Mouse (Mus musculus) forebrain, postnatal 0 days (tissue): ENCODE measurements around the gene Cers6. TPM values are rescaled to one million over a fixed set of nuclear protein-coding genes. Genes with fewer than 3 reads are reported as not detected.

Source experiments
- ATAC-seq: fragments of 200-750 bp; cut with Nextera tagmentation; 2 replicates; pipeline ENCODE4 v1.8.0; 2017; ENCODE audit warnings: mild to moderate bottlenecking, moderate library complexity
- DNase-seq: peaks from one replicate; pipeline ENCODE4 v3.0.0-alpha.2; 2015
- H3K27ac ChIP-seq: fragments of 300-500 bp; sonication (generic); 2 replicates; pipeline ENCODE4 v1.5.1; 2014; ENCODE audit warnings: low read depth, mild to moderate bottlenecking, antibody characterized with exemption, low read length, moderate library complexity, mixed read lengths
- H3K27me3 ChIP-seq: fragments of 300-500 bp; sonication (generic); 2 replicates; pipeline ENCODE4 v1.6.1; 2014; ENCODE audit warnings: mild to moderate bottlenecking, low read length, mixed read lengths; ENCODE audit not compliant: insufficient read depth
- H3K36me3 ChIP-seq: fragments of 300-500 bp; sonication (generic); 2 replicates; pipeline ENCODE4 v1.6.1; 2014; ENCODE audit warnings: mild to moderate bottlenecking, moderate library complexity; ENCODE audit not compliant: insufficient read depth
- H3K4me1 ChIP-seq: fragments of 300-500 bp; sonication (generic); 2 replicates; pipeline ENCODE4 v1.6.1; 2014; ENCODE audit warnings: antibody characterized with exemption; ENCODE audit not compliant: insufficient read depth
- H3K4me2 ChIP-seq: fragments of 300-500 bp; sonication (generic); 2 replicates; pipeline ENCODE4 v1.6.1; 2014; ENCODE audit warnings: low read depth, mild to moderate bottlenecking, moderate library complexity
- H3K4me3 ChIP-seq: fragments of 300-500 bp; sonication (generic); 2 replicates; pipeline ENCODE4 v1.5.1; 2014; ENCODE audit warnings: low read depth, low read length, mixed read lengths
- H3K9ac ChIP-seq: fragments of 300-500 bp; sonication (generic); 2 replicates; pipeline ENCODE4 v1.6.1; 2014; ENCODE audit warnings: mild to moderate bottlenecking
- H3K9me3 ChIP-seq: fragments of 300-500 bp; sonication (generic); 2 replicates; pipeline ENCODE4 v1.6.1; 2016; ENCODE audit warnings: low read length
- CTCF ChIP-seq: sonication (generic); IDR thresholded peaks from 2 replicates; pipeline ENCODE4 v1.5.1; 2016; ENCODE audit warnings: antibody characterized with exemption, control low read depth, low read depth
- WGBS: fragments of 180-500 bp; shearing (Covaris S2); extraction: QIAGEN DNeasy Blood & Tissue Kit; methylation state at CpG from one replicate; pipeline ENCODE4 v1.1.7; 2014; 5-methylcytosine and 5-hydroxymethylcytosine counted together
- polyA plus RNA-seq: library from polyadenylated mRNA; unstranded; fragments of >200 nt; fragmentation: Nextera tagmentation; extraction: Ambion mirVana; gene quantifications from 2 replicates; pipeline ENCODE4 v1.2.1, GENCODE M21; 2015
- total RNA-seq: library from RNA; depleted of rRNA; stranded (reverse); fragments of >200 nt; gene quantifications from 2 replicates; pipeline ENCODE4 v1.2.3, GENCODE M21; 2014

Cers6 gene
- total and polyA plus RNA-seq, 2 experiments from 2014 or later: 26.7 to 81.7 TPM

GRCm38 (mm10) chr2:69035457-69035856 is 174.2 kb downstream of the Cers6 start:
- no peaks in the 10 kb centered on the region for H3K27me3 ChIP-seq
- H3K4me2 ChIP-seq: no peak overlapping the region
- H3K4me1 ChIP-seq: no peaks in the 10 kb centered on the region
- H3K9ac ChIP-seq: no peak overlapping the region
- no peaks in the 10 kb centered on the region for H3K9me3 ChIP-seq
- no peak for TF ChIP-seq CTCF
- 13% methylated on average over 4 of the region's 4 CpGs for WGBS
- no peak overlapping the region for H3K4me3 ChIP-seq
- ATAC-seq (no peak), DNase-seq (no peak)
- no peaks in the 10 kb centered on the region for H3K36me3 ChIP-seq
- no peak overlapping the region for H3K27ac ChIP-seq

GRCm38 (mm10) chr2:69037362-69037761 is 176.1 kb downstream of the Cers6 start:
- no peak for DNase-seq
- no peak overlapping the region for H3K9ac ChIP-seq
- H3K4me2 ChIP-seq: no peak overlapping the region
- H3K27ac ChIP-seq: no peak overlapping the region
- no peak overlapping the region for H3K4me3 ChIP-seq
- no peaks in the 10 kb centered on the region for H3K4me1 ChIP-seq
- no peaks in the 10 kb centered on the region for H3K36me3 ChIP-seq
- no peak for TF ChIP-seq CTCF
- no peaks in the 10 kb centered on the region for H3K27me3 ChIP-seq
- ATAC-seq: no peak
- no peaks in the 10 kb centered on the region for H3K9me3 ChIP-seq
- WGBS: 85% methylated on average over 2 of the region's 2 CpGs

- no peak for TF ChIP-seq CTCF
- Histone ChIP-seq H3K9ac (no peak overlapping the region), H3K27me3 (no peaks in the 10 kb centered on the region), H3K36me3 (no peaks in the 10 kb centered on the region), H3K4me2 (no peak overlapping the region), H3K4me3 (no peak overlapping the region), H3K9me3 (no peaks in the 10 kb centered on the region), H3K27ac (no peak overlapping the region), H3K4me1 (no peaks in the 10 kb centered on the region)
- WGBS: 60% methylated on average over 6 of the region's 6 CpGs
- DNase-seq: no peak
- peak; percentile 40; the same call in 1 of the 2 replicates for ATAC-seq
Measured at GRCm38 (mm10) chr2:69042327-69043106, 181.3 kb downstream of the Cers6 start.

- Histone ChIP-seq H3K4me3 (no peak overlapping the region), H3K27ac (no peak overlapping the region), H3K4me2 (no peak overlapping the region), H3K9me3 (no peaks in the 10 kb centered on the region), H3K27me3 (no peaks in the 10 kb centered on the region), H3K9ac (no peak overlapping the region), H3K36me3 (no peaks in the 10 kb centered on the region), H3K4me1 (no peaks in the 10 kb centered on the region)
- ATAC-seq (peak; percentile 64), DNase-seq (peak; percentile 57)
- peak; percentile 83 for TF ChIP-seq CTCF
- 69% methylated on average over 4 of the region's 4 CpGs for WGBS
Measured at GRCm38 (mm10) chr2:69043431-69044118, 182.3 kb downstream of the Cers6 start.

GRCm38 (mm10) chr2:69045926-69046325 is 184.7 kb downstream of the Cers6 start:
- WGBS: 75% methylated on average over 4 of the region's 4 CpGs
- no peak for ATAC-seq
- no peak for TF ChIP-seq CTCF

GRCm38 (mm10) chr2:69047297-69047696 is 186.1 kb downstream of the Cers6 start:
- Histone ChIP-seq H3K4me2 (no peak overlapping the region), H3K4me3 (no peak overlapping the region), H3K36me3 (no peaks in the 10 kb centered on the region), H3K27ac (no peak overlapping the region), H3K9ac (no peak overlapping the region), H3K27me3 (no peaks in the 10 kb centered on the region), H3K9me3 (no peaks in the 10 kb centered on the region), H3K4me1 (0 out of 2 replicates have a peak, but pooled peaks cover 3% of the 10 kb centered on the region)
- no peak for TF ChIP-seq CTCF
- 83% methylated on average over 7 of the region's 7 CpGs for WGBS
- no peak for ATAC-seq
- no peak for DNase-seq

More at GRCm38 (mm10) chr2:69045926-69046325, 184.7 kb downstream of the Cers6 start:
- Histone ChIP-seq H3K36me3 (no peaks in the 10 kb centered on the region), H3K4me1 (0 out of 2 replicates have a peak, but pooled peaks cover 3% of the 10 kb centered on the region), H3K27ac (no peak overlapping the region), H3K27me3 (no peaks in the 10 kb centered on the region), H3K9ac (no peak overlapping the region), H3K9me3 (no peaks in the 10 kb centered on the region), H3K4me2 (no peak overlapping the region), H3K4me3 (no peak overlapping the region)
- DNase-seq: no peak

- H3K4me3 ChIP-seq: no peak overlapping the region
- no peak for DNase-seq
- WGBS: 67% methylated on average over 3 of the region's 3 CpGs
- H3K4me1 ChIP-seq: 0 out of 2 replicates have a peak, but pooled peaks cover 3% of the 10 kb centered on the region
- H3K9me3 ChIP-seq: no peaks in the 10 kb centered on the region
- H3K27me3 ChIP-seq: no peaks in the 10 kb centered on the region
- no peak for ATAC-seq
- H3K36me3 ChIP-seq: no peaks in the 10 kb centered on the region
- no peak overlapping the region for H3K27ac ChIP-seq
- H3K9ac ChIP-seq: no peak overlapping the region
- no peak overlapping the region for H3K4me2 ChIP-seq
- TF ChIP-seq CTCF: no peak
Measured at GRCm38 (mm10) chr2:69047805-69048204, 186.6 kb downstream of the Cers6 start.
